Mouse (Mus musculus): Measurements from ENCODE around the gene Klhl36. TPM values are rescaled to one million over a fixed set of nuclear protein-coding genes. Genes with fewer than 3 reads are reported as not detected.
"Not testable (repeated sequence)": the region's sequence is repeated elsewhere in the genome, so short reads cannot be mapped to it uniquely, and the experiment has no call there.

Klhl36 gene
- polyA plus RNA-seq, 1 experiment: 23.8 TPM

DNA sequence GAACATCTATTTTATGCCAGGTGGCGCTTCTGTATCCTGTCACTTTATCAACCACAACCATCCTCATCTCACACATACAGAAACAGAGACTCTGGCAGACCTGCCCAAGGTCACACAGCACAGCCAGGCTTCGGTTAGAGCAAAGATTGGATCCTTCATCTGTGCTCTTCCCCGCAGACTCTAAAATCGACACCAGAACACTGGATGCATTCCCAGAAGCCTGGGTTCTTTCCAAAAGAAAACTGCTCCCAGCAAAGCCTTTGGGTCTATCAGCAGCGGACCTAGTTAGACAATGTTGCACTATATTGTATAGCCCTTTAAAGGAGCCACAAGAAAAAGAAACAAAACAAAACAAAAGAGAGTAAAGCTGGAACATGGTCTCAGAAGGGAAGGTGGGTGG, 26.8 kb upstream of the Klhl36 start:
- no peak for DNase-seq (ENCODE audit: low read depth)

GRCm38 (mm10) chr8:119836831-119837230, 25.2 kb upstream of the Klhl36 start:
- DNase-seq (ENCODE audit: low read depth): no peak

DNA sequence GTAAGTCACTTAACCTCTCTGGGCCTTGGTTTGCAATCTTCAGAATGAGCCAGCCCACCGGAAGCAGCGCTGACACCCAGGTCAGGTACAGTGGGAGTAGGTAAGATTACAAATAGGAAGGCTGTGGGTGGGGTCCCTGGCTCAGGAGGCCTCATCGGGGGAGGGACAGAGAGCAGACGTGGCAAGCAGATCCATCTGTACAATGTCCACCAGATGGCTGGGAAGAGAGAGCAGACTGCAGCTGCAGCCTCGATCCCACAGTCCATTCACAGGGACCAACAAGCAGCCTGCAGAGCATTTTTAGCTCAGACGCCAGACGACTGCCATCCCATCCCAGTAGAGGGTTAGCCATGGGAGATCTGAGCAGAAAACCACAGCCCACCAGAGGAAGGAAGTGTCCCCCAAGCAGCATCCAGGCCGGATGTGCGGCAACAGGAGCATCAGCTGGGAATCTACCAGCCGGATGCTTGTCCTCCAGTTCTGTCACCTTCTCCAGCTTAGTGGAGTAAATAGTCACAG, 24.5 kb upstream of the Klhl36 start:
- DNase-seq (ENCODE audit: low read depth): no peak

GRCm38 (mm10) chr8:119838100-119838982, 23.7 kb upstream of the Klhl36 start:
- DNase-seq (ENCODE audit: low read depth): no peak

- DNase-seq (ENCODE audit: low read depth): no peak
Observed at GRCm38 (mm10) chr8:119838983-119839340, 23.1 kb upstream of the Klhl36 start.

DNA sequence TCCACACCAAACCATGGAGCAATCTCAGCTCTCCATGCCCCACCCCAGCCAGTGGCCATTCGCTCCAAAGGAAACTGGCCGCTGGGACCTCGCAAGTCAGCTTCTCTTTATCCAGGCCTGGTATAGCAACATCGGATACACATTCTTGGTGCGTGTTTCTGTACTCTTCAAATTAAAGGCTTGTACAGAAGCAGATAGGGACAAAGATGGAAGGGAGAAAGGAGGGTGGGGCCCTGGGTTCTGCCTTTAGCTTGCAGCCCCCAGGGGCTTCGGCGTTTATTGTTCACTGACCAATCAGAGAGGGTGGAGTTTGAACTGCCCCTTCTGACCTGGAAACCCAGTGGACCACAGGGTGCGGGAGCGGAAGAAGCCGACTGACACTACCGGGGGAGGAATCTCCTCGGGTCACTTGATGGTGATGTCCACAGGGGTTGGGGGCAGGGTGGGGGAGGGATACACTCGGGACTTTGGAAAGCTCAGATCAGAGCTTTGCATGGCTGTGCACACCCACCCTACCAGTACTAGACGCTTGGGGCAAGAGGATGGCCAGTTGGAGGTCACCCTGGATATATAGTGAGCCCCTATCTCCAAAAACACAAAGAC, 22.5 kb upstream of the Klhl36 start:
- no peak for DNase-seq (ENCODE audit: low read depth)

GRCm38 (mm10) chr8:119840275-119840808, 21.7 kb upstream of the Klhl36 start, which contains the start of gene Cotl1:
Gene Cotl1, minus strand, starts transcription at chr8:119840544.
- DNase-seq (ENCODE audit: low read depth): no peak

DNA sequence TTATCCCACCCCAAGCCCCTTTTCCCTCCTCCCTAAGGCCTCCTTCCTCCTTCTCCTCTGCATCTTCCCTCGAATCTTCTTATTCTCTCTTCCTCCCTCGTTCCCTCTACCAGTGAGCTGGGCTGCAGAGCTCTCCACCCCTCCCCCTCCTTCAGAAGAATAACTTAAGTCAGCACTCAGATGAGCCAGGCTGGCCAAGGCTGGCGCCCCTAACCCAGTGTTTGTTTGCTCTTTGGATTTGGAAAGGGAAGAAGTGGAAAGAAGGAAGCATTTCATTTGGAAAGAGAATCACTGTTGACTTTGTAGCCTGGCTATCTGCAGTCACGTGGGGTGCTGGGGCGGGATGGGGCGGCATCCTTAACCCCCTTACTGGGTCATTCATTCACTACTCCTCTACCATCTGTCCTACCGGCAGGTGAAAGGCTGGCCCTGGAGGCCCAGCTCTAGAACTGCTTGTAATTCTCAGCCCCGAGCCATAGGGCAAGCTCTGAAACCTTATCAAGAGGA, 21.1 kb upstream of the Klhl36 start:
- DNase-seq (ENCODE audit: low read depth): no peak

- DNase-seq (ENCODE audit: low read depth): no peak
Observed at GRCm38 (mm10) chr8:119843444-119843843, 18.6 kb upstream of the Klhl36 start.

GRCm38 (mm10) chr8:119844577-119844976, 17.5 kb upstream of the Klhl36 start:
- no peak for DNase-seq (ENCODE audit: low read depth)

DNA sequence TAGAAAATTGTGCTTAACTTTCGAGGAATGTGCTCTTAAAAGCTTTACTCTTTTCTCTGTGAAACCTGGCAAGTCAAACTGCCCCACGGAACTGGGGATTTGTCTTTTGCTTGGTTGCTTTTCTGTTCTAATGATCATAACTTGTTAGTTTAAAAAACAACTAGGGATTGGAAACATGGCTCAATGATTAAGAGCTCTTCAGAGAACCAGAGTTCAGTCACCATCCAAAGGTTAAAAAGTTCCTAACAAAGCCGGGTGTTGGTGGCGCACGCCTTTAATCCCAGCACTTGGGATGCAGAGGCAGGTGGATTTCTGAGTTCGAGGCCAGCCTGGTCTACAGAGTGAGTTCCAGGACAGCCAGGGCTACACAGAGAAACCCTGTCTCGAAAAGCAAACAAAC, 16.3 kb upstream of the Klhl36 start:
- not testable (repeated sequence) for DNase-seq (ENCODE audit: low read depth)

- DNase-seq (ENCODE audit: low read depth): no peak
Observed at GRCm38 (mm10) chr8:119847232-119847922, 14.7 kb upstream of the Klhl36 start.

- no peak for DNase-seq (ENCODE audit: low read depth)
Observed at GRCm38 (mm10) chr8:119853521-119853920, 8.5 kb upstream of the Klhl36 start.

GRCm38 (mm10) chr8:119854035-119854434, 8.0 kb upstream of the Klhl36 start:
- no peak for DNase-seq (ENCODE audit: low read depth)

GRCm38 (mm10) chr8:119855656-119856055, 6.4 kb upstream of the Klhl36 start:
- no peak for DNase-seq (ENCODE audit: low read depth)

DNA sequence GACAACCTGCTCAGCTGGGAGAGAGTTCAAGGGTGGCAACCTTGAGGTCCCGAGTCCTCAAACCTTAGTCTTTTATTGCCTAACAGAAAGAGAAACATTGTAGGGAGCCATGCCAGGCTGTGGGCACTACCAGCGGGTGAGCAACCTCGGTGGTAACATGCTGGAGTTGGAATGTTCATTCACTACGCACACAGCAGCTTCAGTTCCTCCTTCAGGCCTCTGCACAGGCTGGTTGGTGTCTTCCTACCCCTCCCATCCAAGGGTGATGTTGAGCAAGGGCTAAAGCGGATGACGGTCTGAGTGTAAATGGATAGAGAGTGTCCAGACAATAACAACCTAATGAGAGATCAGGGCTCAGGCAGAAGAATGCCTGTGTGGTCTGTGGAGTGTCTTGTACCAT, 4.3 kb upstream of the Klhl36 start:
- DNase-seq (ENCODE audit: low read depth): no peak

GRCm38 (mm10) chr8:119862390-119862734, 296 bp downstream of the Klhl36 start:
- no peak for DNase-seq (ENCODE audit: low read depth)

GRCm38 (mm10) chr8:119862749-119863148, 683 bp downstream of the Klhl36 start:
- no peak for DNase-seq (ENCODE audit: low read depth)

GRCm38 (mm10) chr8:119869616-119870015, 7.5 kb downstream of the Klhl36 start:
- DNase-seq (ENCODE audit: low read depth): no peak

DNA sequence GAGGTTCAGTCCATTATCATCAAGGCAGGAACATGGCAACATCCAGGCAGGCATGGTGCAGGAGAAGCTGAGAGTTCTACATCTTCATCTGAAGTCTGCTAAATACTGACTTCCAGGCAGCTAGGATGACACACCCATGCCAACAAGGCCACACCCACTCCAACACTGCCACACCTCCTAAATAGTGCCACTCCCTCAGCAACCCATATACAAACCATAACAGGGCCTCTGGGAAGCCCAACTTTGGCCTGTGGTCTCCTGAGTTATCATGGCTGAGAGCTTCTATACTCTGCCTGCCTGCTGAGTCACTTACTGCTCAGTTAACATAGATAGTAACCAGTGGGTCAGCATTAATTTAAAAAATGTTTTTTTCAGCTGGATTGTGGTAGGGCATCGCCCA, 11.1 kb downstream of the Klhl36 start:
- no peak for DNase-seq (ENCODE audit: low read depth)

DNA sequence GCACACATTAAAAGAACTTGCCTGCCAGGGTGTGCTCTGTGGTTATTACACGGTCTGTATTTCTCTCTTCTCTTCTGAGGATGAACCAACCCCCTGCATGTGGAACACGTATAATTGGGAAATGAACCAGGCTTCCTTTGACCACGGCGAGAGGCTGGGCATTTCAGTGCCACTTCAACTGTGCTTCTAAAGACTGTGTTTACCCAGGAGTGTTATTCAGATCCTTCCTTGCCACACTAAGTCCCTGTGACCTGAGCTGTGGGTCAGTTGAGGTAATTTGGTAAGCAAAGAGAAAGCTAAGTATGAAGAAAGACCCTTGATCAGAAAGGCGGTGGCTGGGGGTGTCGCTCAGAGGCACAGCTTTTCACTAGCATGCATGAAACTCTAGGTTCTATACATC, 19.2 kb downstream of the Klhl36 start:
- DNase-seq (ENCODE audit: low read depth): no peak

- no peak for DNase-seq (ENCODE audit: low read depth)
Observed at GRCm38 (mm10) chr8:119881917-119882316, 19.9 kb downstream of the Klhl36 start.
